Mouse (Mus musculus) myocyte (in vitro differentiated cells): ENCODE results near the gene Bdkrb1.

Source experiments
- CEBPB ChIP-seq: IDR thresholded peaks from 2 replicates; pipeline ENCODE4 v1.6.1; 2011; ENCODE audit warnings: mild to moderate bottlenecking, moderate library complexity; ENCODE audit not compliant: poor library complexity, insufficient read depth, severe bottlenecking
- E2F4 ChIP-seq: IDR thresholded peaks from one replicate; pipeline ENCODE4 v1.6.1; 2011; ENCODE audit warnings: mild to moderate bottlenecking, control low read depth, moderate library complexity; ENCODE audit not compliant: insufficient read depth
- MYOD1 ChIP-seq, 3 experiments: IDR thresholded peaks; one replicate each; pipeline ENCODE4 v1.6.1; 2011; ENCODE audit warnings: control low read depth in 2 of 3, low read depth in 2 of 3, mild to moderate bottlenecking in 2 of 3, moderate library complexity in 1 of 3; ENCODE audit not compliant: insufficient read length in 2 of 3, control insufficient read depth in 1 of 3
- MYOG ChIP-seq, 3 experiments: IDR thresholded peaks; one replicate each; pipeline ENCODE4 v1.6.1; 2011; ENCODE audit warnings: control low read depth in 2 of 3, low read depth in 2 of 3, mild to moderate bottlenecking in 2 of 3; ENCODE audit not compliant: insufficient read length in 2 of 3, control insufficient read depth in 1 of 3, insufficient read depth in 1 of 3
- POLR2A ChIP-seq: IDR thresholded peaks from one replicate; pipeline ENCODE4 v1.6.1; 2011; ENCODE audit warnings: low read depth, mild to moderate bottlenecking, control low read depth, moderate library complexity; ENCODE audit not compliant: insufficient read length
- POLR2AphosphoS2 ChIP-seq: IDR thresholded peaks from one replicate; pipeline ENCODE4 v1.6.1; 2011; ENCODE audit warnings: low read depth, control low read depth; ENCODE audit not compliant: insufficient read length
- REST ChIP-seq: IDR thresholded peaks from one replicate; pipeline ENCODE4 v1.6.1; 2011; ENCODE audit warnings: mild to moderate bottlenecking, control low read depth, moderate library complexity; ENCODE audit not compliant: insufficient read depth, insufficient read length
- TCF12 ChIP-seq: IDR thresholded peaks from one replicate; pipeline ENCODE4 v1.6.1; 2011; ENCODE audit warnings: mild to moderate bottlenecking, control low read depth; ENCODE audit not compliant: poor library complexity, insufficient read depth, severe bottlenecking
- TCF3 ChIP-seq: IDR thresholded peaks from one replicate; pipeline ENCODE4 v1.6.1; 2011; ENCODE audit warnings: low read depth, control low read depth; ENCODE audit not compliant: insufficient read length
- USF1 ChIP-seq: IDR thresholded peaks from one replicate; pipeline ENCODE4 v1.6.1; 2011; ENCODE audit warnings: low read depth, mild to moderate bottlenecking, control low read depth, moderate library complexity

- TF ChIP-seq POLR2A = no peak
- TF ChIP-seq TCF12 = no peak
- TF ChIP-seq CEBPB = no peak
- no peak for TF ChIP-seq E2F4
- TF ChIP-seq TCF3 = no peak
- no peak for TF ChIP-seq REST
- TF ChIP-seq USF1 = no peak
- no peak for TF ChIP-seq MYOG (IDR thresholded peaks at IDR 0.05; ENCODE audit: control insufficient read depth in 1 of 3, insufficient read depth in 1 of 3, insufficient read length in 2 of 3, low read depth in 2 of 3)
- no peak for TF ChIP-seq POLR2AphosphoS2
- TF ChIP-seq MYOD1 (IDR thresholded peaks at IDR 0.05; ENCODE audit: control insufficient read depth in 1 of 3, insufficient read length in 2 of 3, low read depth in 2 of 3) = no peak
Observed at GRCm38 (mm10) chr12:105603904-105604303, 1.0 kb downstream of the Bdkrb1 start.
